Mouse (Mus musculus) intestine, postnatal 0 days (tissue): Measurements from ENCODE around the gene Rora. TPM values are rescaled to one million over a fixed set of nuclear protein-coding genes. Genes with fewer than 3 reads are reported as not detected.

Experiments used
- ATAC-seq: fragments of 200-750 bp; cut with Nextera tagmentation; 2 replicates; pipeline ENCODE4 v1.8.0; 2017; ENCODE audit warnings: mild to moderate bottlenecking, moderate TSS enrichment, moderate library complexity
- H3K27ac ChIP-seq: fragments of 300-500 bp; sonication (generic); 2 replicates; pipeline ENCODE4 v1.5.1; 2014; ENCODE audit warnings: mild to moderate bottlenecking, low read depth, low read length, moderate library complexity
- H3K27me3 ChIP-seq: fragments of 300-500 bp; sonication (generic); replicated peaks from 2 replicates; pipeline ENCODE4 v1.6.1; 2014; ENCODE audit warnings: low read length, mixed read lengths; ENCODE audit not compliant: control insufficient read depth, insufficient read depth
- H3K36me3 ChIP-seq: fragments of 300-500 bp; sonication (generic); 2 replicates; pipeline ENCODE4 v1.6.1; 2014; ENCODE audit warnings: mild to moderate bottlenecking, moderate library complexity; ENCODE audit not compliant: control insufficient read depth, insufficient read depth
- H3K4me1 ChIP-seq: fragments of 300-500 bp; sonication (generic); replicated peaks from 2 replicates; pipeline ENCODE4 v1.6.1; 2014; ENCODE audit warnings: antibody characterized with exemption, low read length, mixed read lengths; ENCODE audit not compliant: control insufficient read depth, insufficient read depth
- H3K4me2 ChIP-seq: fragments of 300-500 bp; sonication (generic); replicated peaks from 2 replicates; pipeline ENCODE4 v1.6.1; 2014; ENCODE audit warnings: low read depth, mild to moderate bottlenecking, moderate library complexity
- H3K4me3 ChIP-seq: fragments of 300-500 bp; sonication (generic); 2 replicates; pipeline ENCODE4 v1.5.1; 2014; ENCODE audit warnings: low read depth, low read length
- H3K9ac ChIP-seq: fragments of 300-500 bp; sonication (generic); 2 replicates; pipeline ENCODE4 v1.6.1; 2014; ENCODE audit warnings: mild to moderate bottlenecking, low read depth, low read length
- H3K9me3 ChIP-seq: fragments of 300-500 bp; sonication (generic); 2 replicates; pipeline ENCODE4 v1.6.1; 2016; ENCODE audit warnings: mixed run types; ENCODE audit not compliant: control insufficient read depth
- CTCF ChIP-seq: sonication (generic); IDR thresholded peaks from 2 replicates; pipeline ENCODE4 v1.5.1; 2016; ENCODE audit warnings: low read depth, mild to moderate bottlenecking, control low read depth, antibody characterized with exemption, moderate library complexity
- WGBS: fragments of 180-500 bp; shearing (Covaris S2); extraction: QIAGEN DNeasy Blood & Tissue Kit; methylation state at CpG from one replicate; pipeline ENCODE4 v1.1.7; 2014; 5-methylcytosine and 5-hydroxymethylcytosine counted together
- polyA plus RNA-seq: library from polyadenylated mRNA; unstranded; fragments of >200 nt; fragmentation: Nextera tagmentation; extraction: Ambion mirVana; gene quantifications from 2 replicates; pipeline ENCODE4 v1.2.1, GENCODE M21; 2015

The Rora gene
- polyA plus RNA-seq, 1 experiment from 2014 or later, result 4.7 TPM

GRCm38 (mm10) chr9:68710893-68711654 is 57.5 kb downstream of the Rora start:
- Histone ChIP-seq H3K4me3 (no peak overlapping the region), H3K9me3 (no peaks in the 10 kb centered on the region), H3K9ac (no peak overlapping the region), H3K4me2 (no peak overlapping the region), H3K27me3 (no peaks in the 10 kb centered on the region), H3K4me1 (no peaks in the 10 kb centered on the region), H3K27ac (no peak overlapping the region), H3K36me3 (no peaks in the 10 kb centered on the region)
- TF ChIP-seq CTCF, result no peak
- 64% methylated on average over 14 of the region's 14 CpGs for WGBS
- no peak for ATAC-seq

GRCm38 (mm10) chr9:68716961-68717360 is 63.4 kb downstream of the Rora start:
- ATAC-seq, result no peak
- Histone ChIP-seq H3K4me2 (no peak overlapping the region), H3K27ac (no peak overlapping the region), H3K4me3 (no peak overlapping the region), H3K36me3 (no peaks in the 10 kb centered on the region), H3K9ac (no peak overlapping the region), H3K4me1 (no peaks in the 10 kb centered on the region), H3K27me3 (no peaks in the 10 kb centered on the region), H3K9me3 (no peaks in the 10 kb centered on the region)
- 20% methylated on average over 5 of the region's 5 CpGs for WGBS
- peak; percentile 70 for TF ChIP-seq CTCF

GRCm38 (mm10) chr9:68718427-68718826 is 64.8 kb downstream of the Rora start:
- no peak overlapping the region for H3K4me2 ChIP-seq
- H3K27me3 ChIP-seq, result no peaks in the 10 kb centered on the region
- no peaks in the 10 kb centered on the region for H3K4me1 ChIP-seq
- no peak overlapping the region for H3K4me3 ChIP-seq
- no peaks in the 10 kb centered on the region for H3K36me3 ChIP-seq
- no peak for ATAC-seq
- H3K27ac ChIP-seq, result no peak overlapping the region
- H3K9ac ChIP-seq, result no peak overlapping the region
- WGBS, result 72% methylated on average over 6 of the region's 6 CpGs
- no peaks in the 10 kb centered on the region for H3K9me3 ChIP-seq
- TF ChIP-seq CTCF, result no peak

- Histone ChIP-seq H3K9ac (no peak overlapping the region), H3K36me3 (no peaks in the 10 kb centered on the region), H3K4me3 (no peak overlapping the region), H3K27ac (no peak overlapping the region), H3K4me2 (no peak overlapping the region), H3K9me3 (no peaks in the 10 kb centered on the region), H3K4me1 (no peaks in the 10 kb centered on the region), H3K27me3 (no peaks in the 10 kb centered on the region)
- ATAC-seq, result no peak
- TF ChIP-seq CTCF, result no peak
- 87% methylated on average over 9 of the region's 9 CpGs for WGBS
These were observed 65.7 kb downstream of the Rora start for GRCm38 (mm10) chr9:68719286-68719685.

GRCm38 (mm10) chr9:68724636-68725285 is 71.2 kb downstream of the Rora start:
- Histone ChIP-seq H3K27me3 (no peaks in the 10 kb centered on the region), H3K27ac (no peak overlapping the region), H3K4me3 (no peak overlapping the region), H3K9ac (no peak overlapping the region), H3K4me2 (no peak overlapping the region), H3K9me3 (no peaks in the 10 kb centered on the region), H3K4me1 (no peaks in the 10 kb centered on the region), H3K36me3 (no peaks in the 10 kb centered on the region)
- WGBS, result 73% methylated on average over 8 of the region's 8 CpGs
- no peak for TF ChIP-seq CTCF
- ATAC-seq, result no peak

GRCm38 (mm10) chr9:68727166-68727855 is 73.7 kb downstream of the Rora start:
- Histone ChIP-seq H3K9ac (no peak overlapping the region), H3K9me3 (no peaks in the 10 kb centered on the region), H3K4me1 (no peaks in the 10 kb centered on the region), H3K27ac (no peak overlapping the region), H3K36me3 (no peaks in the 10 kb centered on the region), H3K4me3 (no peak overlapping the region), H3K27me3 (no peaks in the 10 kb centered on the region), H3K4me2 (no peak overlapping the region)
- no peak for ATAC-seq
- WGBS, result 86% methylated on average over 11 of the region's 11 CpGs
- TF ChIP-seq CTCF, result no peak
